Mouse (Mus musculus) adipocyte (in vitro differentiated cells): ENCODE measurements around the gene Zswim8.

Source experiments
- DNase-seq: peaks from one replicate; pipeline ENCODE4 v3.0.0-alpha.2; 2016; ENCODE audit warnings: low spot score

Gene Zswim8

DNA sequence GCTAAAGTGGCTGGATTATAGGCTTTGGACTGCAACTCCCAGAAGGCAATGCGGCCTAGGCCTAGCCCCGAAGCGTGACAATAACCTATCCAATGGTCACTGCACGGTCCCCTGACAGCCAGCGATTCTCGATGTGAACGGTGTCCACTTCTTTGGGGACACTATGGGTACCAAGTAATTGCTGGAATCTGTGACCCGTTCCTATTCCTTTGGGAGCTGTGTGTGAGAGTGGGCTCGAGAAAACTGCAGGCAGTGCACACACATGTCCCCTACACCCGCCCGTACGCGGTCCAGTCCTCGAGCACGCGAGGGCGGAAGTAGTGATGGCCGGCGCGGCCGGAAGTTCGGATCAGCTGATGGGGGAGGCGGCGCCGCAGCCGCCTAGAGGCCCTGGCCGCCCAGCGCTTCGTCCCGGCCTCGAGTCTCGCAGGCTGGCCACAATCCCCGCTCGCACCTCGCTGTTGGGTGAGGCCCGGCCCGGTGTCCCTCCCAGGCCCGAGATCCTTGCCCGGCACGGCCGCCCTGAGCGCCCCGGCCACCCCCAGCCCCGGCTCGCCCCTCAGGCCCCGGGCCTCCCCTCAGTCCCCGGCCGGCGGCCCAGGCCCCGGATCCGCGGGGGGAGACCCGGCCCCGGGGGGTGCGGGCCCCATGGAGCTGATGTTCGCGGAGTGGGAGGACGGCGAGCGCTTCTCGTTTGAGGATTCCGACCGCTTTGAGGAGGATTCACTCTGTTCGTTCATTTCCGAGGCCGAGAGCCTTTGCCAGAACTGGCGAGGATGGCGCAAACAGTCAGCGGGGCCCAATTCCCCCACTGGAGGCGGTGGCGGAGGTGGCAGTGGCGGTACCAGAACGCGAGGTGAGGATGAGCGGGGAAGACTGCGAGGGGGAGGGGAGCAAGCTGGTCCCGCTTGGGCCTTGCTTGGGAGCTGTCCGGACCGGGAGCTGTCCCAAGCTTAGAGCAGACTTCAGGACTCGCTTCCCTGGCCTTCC lies at the start of gene Zswim8:
Zswim8 (plus strand) TSS at position 352 of the 990 bp plus-strand sequence.
- DNase-seq, result peak; percentile 85

DNA sequence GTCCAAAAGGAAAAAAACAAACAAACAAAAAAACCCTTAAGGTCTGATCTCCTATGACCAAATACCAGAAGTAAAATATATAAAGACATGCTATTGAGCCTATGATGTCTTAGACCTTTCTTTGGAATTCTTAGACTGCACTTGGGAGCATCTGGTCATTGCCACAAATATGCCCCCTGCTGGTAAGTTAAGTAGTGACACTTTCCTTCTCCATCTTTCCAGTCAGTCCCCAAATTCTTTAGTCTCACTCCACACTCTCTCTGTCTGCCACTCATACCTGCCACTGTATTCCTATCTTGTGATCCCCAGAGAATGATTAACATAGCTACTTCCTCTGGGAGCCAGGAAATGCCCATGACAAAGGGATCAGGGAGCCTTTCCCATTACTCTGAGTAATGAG lies 49.0 kb upstream of the Zswim8 start:
- DNase-seq, result peak; percentile 62

DNA sequence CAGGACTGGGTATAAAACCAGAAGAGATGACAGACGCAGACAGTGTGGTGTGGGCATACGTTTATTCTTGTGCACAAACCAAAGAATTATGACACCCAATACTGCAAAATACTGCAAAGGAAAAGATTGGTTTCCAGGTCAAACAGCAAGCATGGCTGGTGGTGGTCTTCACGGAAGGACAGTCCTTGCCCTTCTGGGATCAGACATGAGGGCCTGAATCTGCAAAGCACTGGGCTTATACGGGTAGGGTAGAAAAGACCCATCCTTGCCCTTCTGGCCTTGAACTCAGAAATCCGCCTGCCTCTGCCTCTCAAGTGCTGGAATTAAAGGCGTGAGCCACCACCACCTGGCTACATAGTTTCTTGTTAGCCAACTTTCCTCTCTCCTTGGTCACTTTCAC lies 48.5 kb upstream of the Zswim8 start:
- no peak for DNase-seq

DNA sequence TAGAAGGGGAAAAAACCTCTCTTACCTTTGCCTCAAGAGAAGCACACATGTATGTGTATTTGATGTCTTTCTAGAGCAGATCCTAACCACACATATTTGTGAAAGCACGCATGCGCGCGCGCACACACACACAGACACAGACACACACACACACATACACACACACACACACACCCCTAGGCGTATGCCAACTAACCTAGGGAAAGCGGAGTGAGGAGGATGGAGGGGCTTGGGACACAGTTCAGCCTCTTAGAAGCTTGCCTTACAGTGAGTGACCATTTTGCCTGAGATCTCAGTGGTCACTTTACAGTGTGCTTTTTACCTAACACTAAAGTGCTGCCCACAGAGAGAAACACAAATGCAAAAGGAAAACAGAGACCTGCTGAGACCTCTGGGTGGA lies 47.7 kb upstream of the Zswim8 start:
- no peak for DNase-seq

GRCm38 (mm10) chr14:20660827-20661660 lies 46.3 kb upstream of the Zswim8 start:
- DNase-seq, result peak; percentile 95

DNA sequence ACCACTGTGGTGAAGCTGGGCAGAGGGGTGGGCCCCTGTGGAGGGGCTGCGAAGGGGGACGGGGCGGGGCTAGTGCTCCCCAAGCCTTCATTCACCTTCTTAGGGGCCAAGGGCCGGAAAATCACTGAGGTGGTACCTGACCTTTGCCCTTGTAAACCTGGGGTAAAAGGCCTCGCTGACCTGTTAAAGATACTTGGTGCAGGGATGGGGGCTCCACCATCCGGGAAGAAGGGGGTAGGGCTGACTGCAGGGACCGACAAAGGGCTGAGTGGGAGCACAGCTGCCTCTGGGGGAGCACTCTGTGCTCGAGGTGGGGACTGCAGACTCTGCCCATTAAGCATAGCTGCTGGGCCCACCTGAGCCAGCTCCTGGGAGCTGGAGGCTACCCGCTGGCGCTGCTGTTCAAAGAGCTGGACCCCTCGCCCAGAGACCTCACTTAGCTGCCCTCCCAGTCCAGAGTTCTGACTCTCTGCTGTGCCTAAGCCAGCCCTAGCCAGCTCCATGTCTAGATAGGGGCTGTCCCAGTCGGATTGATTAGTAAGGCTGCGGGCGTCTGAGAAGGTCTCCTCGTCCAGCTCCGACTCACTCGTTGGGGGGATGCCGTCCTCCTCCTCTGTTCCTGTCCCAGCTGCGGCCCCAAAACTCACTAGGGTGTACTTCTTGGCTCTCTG lies 45.6 kb upstream of the Zswim8 start:
- DNase-seq, result no peak

DNA sequence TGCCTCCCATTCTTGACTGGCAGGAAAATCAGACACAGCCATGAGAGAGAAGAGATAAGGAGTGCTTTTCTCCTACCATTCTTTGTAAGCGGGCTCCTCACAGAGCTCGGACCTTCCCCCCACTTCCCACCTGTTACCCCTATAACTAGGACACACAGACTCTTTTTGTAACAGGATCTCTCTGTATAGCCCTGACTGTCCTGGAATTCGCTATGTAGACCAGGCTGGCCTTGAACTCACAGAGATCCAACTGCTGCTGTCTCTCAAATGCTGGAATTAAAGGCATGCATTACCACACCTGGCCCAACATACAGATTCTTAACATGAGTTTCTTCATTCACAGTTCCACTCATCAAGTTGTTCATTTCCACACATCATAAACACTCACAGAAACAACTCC lies 44.6 kb upstream of the Zswim8 start:
- DNase-seq, result no peak

GRCm38 (mm10) chr14:20663601-20664000 lies 43.8 kb upstream of the Zswim8 start:
- DNase-seq, result no peak

GRCm38 (mm10) chr14:20664436-20664835 lies 42.9 kb upstream of the Zswim8 start:
- no peak for DNase-seq

GRCm38 (mm10) chr14:20667469-20667868 lies 39.9 kb upstream of the Zswim8 start:
- no peak for DNase-seq

GRCm38 (mm10) chr14:20668154-20668810 lies 39.1 kb upstream of the Zswim8 start, which contains the start of gene Synpo2l:
Gene Synpo2l, minus strand, starts transcription at chr14:20668354.
- peak; percentile 53 for DNase-seq

DNA sequence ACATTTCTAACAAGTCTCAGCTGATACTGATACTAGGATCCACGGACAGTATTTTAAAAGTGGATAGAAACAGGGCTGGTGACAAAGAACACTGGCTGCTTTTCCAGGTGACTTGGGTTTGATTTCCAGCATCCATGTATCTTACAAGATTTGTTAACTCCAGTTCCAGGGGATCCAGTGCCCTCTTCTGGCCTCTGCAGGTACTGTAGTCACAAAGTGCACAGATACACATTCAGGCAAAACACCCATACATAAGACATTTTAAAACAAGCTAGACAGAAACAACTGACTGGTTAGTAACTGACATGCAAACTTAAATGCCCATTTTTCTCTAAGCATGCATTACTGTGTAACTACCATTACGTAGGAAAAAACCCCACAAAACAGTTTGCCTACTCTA lies 34.4 kb upstream of the Zswim8 start:
- DNase-seq, result peak; percentile 57

- DNase-seq, result no peak
These were observed 33.7 kb upstream of the Zswim8 start for GRCm38 (mm10) chr14:20673735-20674063.

DNA sequence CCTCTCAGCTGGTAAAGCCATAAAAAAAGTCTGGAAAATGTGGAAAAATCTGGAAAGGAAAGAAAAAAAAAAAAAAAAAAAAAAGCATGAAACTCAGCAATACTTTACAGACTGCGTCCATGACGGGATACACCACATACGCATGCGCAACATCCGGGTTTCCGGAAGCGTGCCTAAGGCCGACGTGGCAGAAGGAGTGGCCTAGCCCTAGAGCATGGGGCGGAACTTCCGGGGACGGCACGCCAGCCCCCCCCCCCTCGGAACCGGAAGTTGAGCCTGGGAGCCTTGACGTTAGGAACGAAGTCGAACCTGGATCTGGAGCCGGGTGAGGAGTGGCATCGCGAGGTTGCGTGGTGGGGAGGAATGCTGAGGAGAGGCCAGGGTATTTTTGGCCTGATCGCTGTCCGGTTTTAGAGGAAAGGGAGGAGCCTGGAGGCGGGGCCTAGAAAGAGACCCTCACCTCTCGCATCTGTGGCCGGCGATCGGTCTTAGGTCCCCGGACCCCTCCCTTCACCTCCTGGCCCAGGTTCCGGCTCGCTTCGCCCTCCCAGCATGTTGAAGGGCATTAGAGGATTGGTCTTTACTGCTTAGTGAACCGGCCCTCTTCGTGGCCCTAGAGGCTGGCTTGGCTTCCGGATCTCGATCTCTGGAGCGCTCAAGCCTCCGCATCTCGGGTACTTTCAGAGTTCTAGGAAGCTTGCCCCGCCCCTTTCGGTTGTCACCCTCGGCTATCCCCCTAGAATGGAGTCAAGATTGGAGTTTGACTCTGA lies 33.1 kb upstream of the Zswim8 start, which contains the start of gene Sec24c:
Sec24c (plus strand) TSS at position 245 of the 770 bp plus-strand sequence.
- peak; percentile 98 for DNase-seq

DNA sequence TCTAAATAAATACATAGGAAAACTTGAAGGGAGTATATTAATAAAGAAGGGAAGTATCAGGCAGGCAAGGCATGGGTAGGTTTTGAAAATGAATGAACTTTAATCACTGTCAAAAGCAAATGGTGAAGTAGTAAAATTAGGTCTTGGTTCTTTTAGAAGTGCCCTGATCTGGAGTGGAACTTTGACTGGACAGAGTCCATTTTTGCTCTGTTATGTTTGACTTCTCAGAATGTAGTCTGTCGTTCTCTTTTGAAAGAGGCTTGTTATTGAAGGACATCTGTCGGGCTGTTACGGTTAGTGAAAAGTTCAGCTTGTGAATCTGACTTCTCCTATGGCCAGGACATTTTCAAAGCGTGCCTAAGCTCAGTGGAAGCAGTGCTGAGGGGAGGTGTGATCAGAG lies 29.4 kb upstream of the Zswim8 start:
- DNase-seq, result no peak

DNA sequence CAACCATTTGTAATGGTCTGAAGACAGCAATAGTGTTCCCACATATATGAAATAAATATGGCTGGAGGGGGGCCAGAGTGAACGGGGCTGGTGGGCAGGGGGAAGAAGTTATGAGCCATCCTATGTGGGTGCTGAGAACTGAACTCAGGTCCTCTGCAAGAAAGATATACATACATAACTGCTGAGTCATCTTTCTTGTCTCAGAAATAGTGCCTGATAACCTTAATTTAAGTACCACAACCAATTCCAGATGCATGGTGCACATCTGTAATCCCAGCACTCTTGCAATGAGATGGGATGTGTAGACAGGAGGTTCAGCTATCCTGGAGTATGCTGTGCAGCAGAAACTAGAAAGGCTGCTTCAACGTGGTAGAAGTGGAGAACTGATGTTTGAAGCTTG lies 25.6 kb upstream of the Zswim8 start:
- DNase-seq, result no peak

DNA sequence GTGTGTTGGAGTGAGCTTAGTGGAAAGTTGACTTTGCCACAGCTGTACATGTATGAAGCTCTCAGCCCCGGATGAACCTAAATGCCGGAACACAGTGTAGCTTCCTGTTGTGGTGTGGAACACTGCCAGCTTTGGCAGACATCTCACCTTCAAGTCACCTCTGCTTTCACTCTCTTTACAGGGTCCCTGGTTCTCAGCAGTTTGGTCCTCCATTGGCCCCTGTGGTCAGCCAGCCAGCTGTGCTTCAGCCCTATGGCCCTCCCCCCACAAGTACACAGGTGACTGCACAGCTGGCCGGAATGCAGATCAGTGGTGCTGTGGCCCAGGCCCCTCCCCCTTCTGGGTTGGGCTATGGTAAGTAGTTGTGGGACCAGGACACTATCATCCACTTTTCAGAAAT lies 24.9 kb upstream of the Zswim8 start:
- no peak for DNase-seq

GRCm38 (mm10) chr14:20686576-20686975 lies 20.8 kb upstream of the Zswim8 start:
- no peak for DNase-seq

DNA sequence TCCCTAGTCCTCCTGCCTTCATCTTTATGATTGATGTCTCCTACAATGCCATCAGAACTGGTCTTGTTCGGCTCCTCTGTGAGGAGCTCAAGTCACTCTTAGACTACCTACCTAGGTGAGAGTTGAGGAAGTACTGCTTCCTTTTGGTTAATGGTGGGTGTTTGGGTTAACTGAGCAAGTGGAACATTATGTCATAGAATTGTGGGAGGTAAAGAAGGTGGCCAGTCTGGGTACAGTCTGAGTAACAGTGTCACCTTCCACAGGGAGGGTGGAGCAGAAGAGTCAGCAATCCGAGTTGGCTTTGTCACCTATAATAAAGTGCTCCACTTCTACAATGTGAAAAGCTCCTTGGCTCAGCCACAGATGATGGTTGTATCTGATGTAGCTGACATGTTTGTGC lies 18.3 kb upstream of the Zswim8 start:
- no peak for DNase-seq

DNA sequence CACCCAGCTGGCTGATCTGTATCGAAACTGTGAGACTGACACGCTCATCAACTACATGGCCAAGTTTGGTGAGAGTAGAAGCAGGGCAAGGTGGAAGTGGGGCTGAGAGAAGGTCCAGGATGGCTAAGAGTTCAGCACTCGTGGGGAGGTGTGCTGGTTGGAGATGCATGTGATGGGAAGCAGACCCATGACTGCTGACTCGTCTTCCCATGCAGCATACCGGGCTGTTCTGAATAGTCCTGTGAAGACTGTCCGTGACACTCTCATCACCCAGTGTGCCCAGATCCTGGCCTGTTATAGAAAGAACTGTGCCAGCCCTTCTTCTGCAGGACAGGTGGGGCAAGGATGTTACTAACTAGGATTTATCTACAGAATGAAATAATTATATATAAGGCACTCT lies 15.6 kb upstream of the Zswim8 start:
- no peak for DNase-seq

DNA sequence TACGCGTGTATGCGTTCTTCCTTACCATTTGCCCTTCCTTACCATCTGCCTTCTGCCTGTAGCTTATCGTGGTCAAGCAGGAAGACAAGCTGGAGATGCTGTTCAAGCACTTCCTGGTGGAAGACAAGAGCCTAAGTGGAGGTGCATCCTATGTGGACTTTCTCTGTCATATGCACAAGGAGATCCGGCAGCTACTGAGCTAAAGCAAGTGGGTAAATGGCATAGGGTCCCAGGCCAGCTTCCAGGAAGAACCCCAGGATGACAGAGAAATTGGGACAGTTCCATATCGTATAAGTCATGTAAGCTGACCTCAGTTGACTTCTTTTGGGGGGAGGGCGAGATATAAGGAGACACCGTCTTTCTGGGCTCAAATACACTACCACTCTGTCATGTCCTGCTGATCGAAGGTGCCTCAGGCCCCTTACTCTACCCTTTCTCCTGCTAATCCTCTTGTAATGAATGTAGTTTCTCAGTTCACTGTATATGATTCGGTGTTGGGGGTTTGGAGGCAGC lies 13.7 kb upstream of the Zswim8 start:
- no peak for DNase-seq
